Mouse (Mus musculus) urinary bladder, adult 2 months (tissue): ENCODE data around the gene Tmem145. TPM values are rescaled to one million over a fixed set of nuclear protein-coding genes. Genes with fewer than 3 reads are reported as not detected.
A peak's percentile ranks its signal among the peaks of the same experiment; 100 is the strongest.
"Not testable (repeated sequence)": the region's sequence is repeated elsewhere in the genome, so short reads cannot be mapped to it uniquely, and the experiment has no call there.

Experiments
- DNase-seq: peaks from one replicate; pipeline ENCODE4 v3.0.0; 2022; ENCODE audit warnings: low spot score
- polyA plus RNA-seq: library from polyadenylated mRNA; depleted of rRNA; stranded (reverse); fragments of >200 nt; gene quantifications from 2 replicates; pipeline ENCODE4 v1.2.3, GENCODE M21; 2012; rRNA removed

Gene Tmem145
- 0.06 and 0.11 TPM in 2 replicates for polyA plus RNA-seq

GRCm38 (mm10) chr7:25305956-25306613 lies at the start of gene Tmem145:
Gene Tmem145 (plus strand): TSS chr7:25306106.
- DNase-seq, result peak; percentile 22

- no peak for DNase-seq
Measured at GRCm38 (mm10) chr7:25261896-25262295, 44.0 kb upstream of the Tmem145 start.

GRCm38 (mm10) chr7:25263968-25264870 lies 41.7 kb upstream of the Tmem145 start:
- DNase-seq, result no peak

- DNase-seq, result not testable (repeated sequence)
Measured at GRCm38 (mm10) chr7:25265743-25266142, 40.2 kb upstream of the Tmem145 start.

DNA sequence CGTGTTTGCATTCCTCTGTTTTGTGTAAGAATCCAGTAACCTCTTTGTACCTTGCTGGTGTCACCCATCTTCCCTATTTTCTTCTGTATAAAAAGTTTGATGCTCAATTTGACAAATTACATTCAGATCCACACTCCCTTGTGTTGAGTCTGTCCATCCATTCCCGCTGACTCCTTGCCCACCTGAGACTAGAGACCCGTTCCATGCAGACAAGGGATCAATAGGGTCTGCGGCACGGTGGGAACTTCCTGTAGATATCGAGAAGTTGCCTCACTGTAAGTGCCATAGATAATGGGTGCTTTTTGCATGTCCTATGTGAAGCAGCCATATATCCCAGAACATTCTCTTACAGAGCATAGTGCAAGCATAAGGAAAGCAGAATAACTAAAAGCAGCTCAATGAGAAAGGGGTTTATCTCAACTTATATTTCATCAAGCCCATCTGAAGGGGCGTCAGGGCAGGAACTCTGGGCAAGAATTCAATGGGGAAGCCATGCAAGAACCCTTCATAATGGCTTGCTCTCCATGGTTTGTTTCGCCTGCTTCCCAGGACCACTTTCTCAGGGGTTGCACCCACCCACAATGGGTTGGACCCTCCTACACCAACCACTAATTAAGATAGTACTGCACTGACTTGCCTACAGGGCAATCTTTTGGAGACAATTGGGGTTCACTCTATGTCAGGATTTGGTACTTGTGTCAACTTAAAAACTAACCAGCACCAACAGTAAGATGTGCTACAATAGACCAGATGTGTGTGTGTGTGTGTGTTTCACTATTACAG lies 39.5 kb upstream of the Tmem145 start:
- DNase-seq, result peak; percentile 12

GRCm38 (mm10) chr7:25267301-25267750 lies 38.6 kb upstream of the Tmem145 start, which contains the start of gene Cic:
Gene Cic (plus strand): TSS chr7:25267704.
- DNase-seq, result no peak

- peak; percentile 96 for DNase-seq
Measured at GRCm38 (mm10) chr7:25267751-25268463, 38.0 kb upstream of the Tmem145 start.

- no peak for DNase-seq
Measured at GRCm38 (mm10) chr7:25268588-25268987, 37.3 kb upstream of the Tmem145 start.

GRCm38 (mm10) chr7:25269029-25269428 lies 36.9 kb upstream of the Tmem145 start:
- peak; percentile 28 for DNase-seq

DNA sequence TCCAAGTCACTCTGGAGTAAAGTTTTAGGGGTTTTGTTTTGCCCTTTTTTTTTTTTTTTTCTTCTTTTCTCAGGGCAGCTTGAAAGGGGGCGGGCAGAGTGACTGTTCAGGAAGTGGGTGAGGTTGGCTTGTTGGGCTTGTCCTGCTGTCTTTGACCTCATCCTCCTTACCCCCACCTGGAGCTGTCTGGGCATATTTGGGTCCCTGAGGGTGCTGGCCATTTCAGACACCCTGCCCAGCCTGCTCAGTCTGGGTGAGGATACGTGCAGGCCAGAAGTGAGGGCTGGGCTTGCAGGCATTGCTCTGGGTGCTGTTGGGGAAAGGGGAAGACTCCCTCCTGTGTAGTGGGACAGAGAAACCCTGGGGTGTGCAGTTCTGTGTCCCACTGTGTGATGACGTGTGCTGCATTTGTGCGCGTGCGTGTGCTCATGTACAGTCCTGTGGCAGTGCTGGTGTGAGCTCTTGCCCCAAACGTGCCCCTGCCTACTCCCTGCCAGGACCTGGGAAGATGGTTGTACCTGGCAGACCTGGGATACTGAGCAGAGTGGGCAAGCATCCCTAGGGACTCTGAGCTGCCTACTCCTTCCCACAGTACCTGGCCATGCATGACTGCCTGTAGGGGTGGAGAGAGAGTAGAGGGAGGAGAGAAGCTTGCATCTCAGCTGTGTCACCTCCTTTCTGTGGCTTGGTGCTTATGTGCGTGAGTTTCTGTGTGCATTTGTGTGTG lies 36.2 kb upstream of the Tmem145 start:
- DNase-seq, result peak; percentile 29

- DNase-seq, result peak; percentile 27
Measured at GRCm38 (mm10) chr7:25270652-25271633, 35.0 kb upstream of the Tmem145 start.

GRCm38 (mm10) chr7:25271651-25272444 lies 34.1 kb upstream of the Tmem145 start:
- DNase-seq, result no peak

DNA sequence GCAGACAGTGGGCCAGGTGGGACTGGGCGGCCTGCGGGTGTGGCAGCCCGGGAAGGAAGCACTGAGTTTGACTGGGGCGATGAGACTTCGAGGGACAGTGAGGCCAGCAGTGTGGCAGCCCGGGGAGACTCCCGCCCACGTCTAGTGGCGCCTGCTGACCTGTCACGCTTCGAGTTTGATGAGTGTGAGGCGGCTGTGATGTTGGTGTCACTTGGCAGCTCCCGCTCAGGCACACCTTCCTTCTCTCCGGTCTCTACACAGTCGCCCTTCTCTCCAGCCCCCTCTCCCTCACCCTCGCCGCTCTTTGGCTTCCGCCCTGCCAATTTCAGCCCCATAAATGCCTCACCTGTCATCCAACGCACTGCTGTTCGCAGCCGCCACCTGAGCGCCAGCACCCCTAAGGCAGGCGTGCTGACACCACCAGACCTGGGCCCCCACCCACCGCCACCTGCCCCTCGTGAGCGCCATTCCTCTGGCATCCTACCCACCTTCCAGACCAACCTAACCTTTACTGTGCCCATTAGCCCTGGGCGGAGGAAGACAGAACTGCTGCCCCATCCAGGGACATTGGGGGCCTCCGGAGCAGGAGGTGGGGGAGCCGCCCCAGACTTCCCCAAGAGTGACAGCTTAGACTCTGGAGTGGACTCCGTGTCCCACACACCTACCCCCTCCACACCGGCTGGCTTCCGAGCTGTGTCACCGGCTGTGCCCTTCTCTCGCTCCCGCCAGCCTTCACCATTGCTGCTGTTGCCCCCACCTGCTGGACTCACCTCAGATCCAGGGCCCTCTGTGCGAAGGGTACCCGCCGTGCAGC lies 33.3 kb upstream of the Tmem145 start:
- DNase-seq, result no peak

GRCm38 (mm10) chr7:25273259-25274241 lies 32.4 kb upstream of the Tmem145 start:
- DNase-seq, result no peak

GRCm38 (mm10) chr7:25274571-25274970 lies 31.3 kb upstream of the Tmem145 start:
- DNase-seq, result no peak

DNA sequence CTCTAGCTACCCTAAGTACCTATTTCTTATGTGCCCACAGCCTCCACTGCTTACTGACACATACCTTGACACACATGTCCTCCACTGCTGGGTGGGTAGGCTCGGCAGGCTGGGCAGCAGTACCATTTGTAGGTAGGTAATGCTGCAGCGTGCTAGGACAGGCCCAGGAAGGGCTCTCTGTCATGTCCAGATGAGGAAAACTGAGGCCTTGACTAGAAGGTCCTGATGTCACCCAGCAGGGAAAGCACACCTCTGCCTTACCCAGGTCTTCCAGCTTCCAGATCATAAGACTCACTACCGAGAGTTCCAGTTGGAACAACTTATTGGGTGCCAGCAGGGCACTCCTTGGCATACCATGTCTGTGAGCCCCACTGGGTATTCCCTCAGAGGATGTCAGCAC lies 30.9 kb upstream of the Tmem145 start:
- no peak for DNase-seq
